Mouse (Mus musculus): ENCODE data around the gene Slc44a1. TPM values are rescaled to one million over a fixed set of nuclear protein-coding genes. Genes with fewer than 3 reads are reported as not detected.

The Slc44a1 gene
- polyA plus RNA-seq, 1 experiment from 2014 or later, result 9.6 TPM

DNA sequence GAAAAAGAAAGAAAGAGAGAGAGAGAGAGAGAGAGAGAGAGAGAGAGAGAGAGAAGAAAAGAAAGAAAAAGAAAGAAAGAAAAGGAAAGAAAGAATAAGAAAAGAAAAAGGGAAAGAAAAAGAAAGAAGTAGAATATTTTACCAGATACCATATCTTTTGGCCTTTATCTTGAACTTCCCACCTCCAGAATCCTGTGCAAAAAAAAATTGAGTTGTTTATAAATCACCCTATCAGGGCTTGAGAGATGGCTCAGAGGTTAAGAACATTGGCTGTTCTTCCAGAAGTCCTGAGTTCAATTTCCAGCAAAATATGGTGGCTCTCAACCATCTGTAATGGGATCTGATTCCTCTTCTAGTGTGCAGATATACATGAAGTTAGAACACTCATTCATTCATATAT, 33.3 kb upstream of the Slc44a1 start:
- Histone ChIP-seq H3K9ac (ENCODE audit: low read depth, low read length) (no peak overlapping the region), H3K27ac (ENCODE audit: low read length) (no peak overlapping the region), H3K36me3 (ENCODE audit: control insufficient read depth, insufficient read depth, low read length) (no peaks in the 10 kb centered on the region), H3K27me3 (ENCODE audit: control insufficient read depth, insufficient read depth, low read depth, low read length) (no peaks in the 10 kb centered on the region), H3K4me3 (ENCODE audit: low read depth, low read length) (no peak overlapping the region), H3K4me1 (ENCODE audit: control insufficient read depth, insufficient read depth, low read length) (peaks cover 4% of the 10 kb centered on the region; the same call in 1 of the 2 replicates), H3K4me2 (ENCODE audit: low read length) (no peak overlapping the region), H3K9me3 (replicated peaks; ENCODE audit: control insufficient read depth, low read length, poor library complexity, severe bottlenecking) (no peaks in the 10 kb centered on the region)
- ATAC-seq, result no peak

DNA sequence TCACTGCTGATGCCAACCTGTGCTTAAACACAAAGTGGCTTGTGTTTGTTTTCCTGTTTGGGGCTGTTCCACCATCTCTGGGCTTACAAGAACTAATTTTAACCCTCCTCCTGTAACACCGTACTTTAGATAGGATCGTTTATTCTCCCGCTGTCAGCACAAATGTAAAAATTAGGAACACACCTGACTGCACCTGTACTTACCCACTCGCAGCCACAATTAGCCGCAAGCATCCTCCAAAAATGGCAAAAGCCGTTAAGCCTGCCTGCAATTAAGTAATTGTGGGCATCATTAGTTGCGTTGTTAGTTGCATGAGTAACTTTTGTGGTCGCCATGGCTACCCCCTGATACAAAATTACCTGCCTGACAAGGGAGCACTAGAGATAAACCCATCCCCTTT, 31.4 kb upstream of the Slc44a1 start:
- Histone ChIP-seq H3K9ac (ENCODE audit: low read depth, low read length) (no peak overlapping the region), H3K9me3 (replicated peaks; ENCODE audit: control insufficient read depth, low read length, poor library complexity, severe bottlenecking) (no peaks in the 10 kb centered on the region), H3K27me3 (ENCODE audit: control insufficient read depth, insufficient read depth, low read depth, low read length) (no peaks in the 10 kb centered on the region), H3K27ac (ENCODE audit: low read length) (no peak overlapping the region), H3K4me1 (ENCODE audit: control insufficient read depth, insufficient read depth, low read length) (peaks cover 4% of the 10 kb centered on the region; the same call in 1 of the 2 replicates), H3K36me3 (ENCODE audit: control insufficient read depth, insufficient read depth, low read length) (no peaks in the 10 kb centered on the region), H3K4me3 (ENCODE audit: low read depth, low read length) (no peak overlapping the region), H3K4me2 (ENCODE audit: low read length) (no peak overlapping the region)
- no peak for ATAC-seq
- 83% methylated on average over 8 of the region's 8 CpGs for WGBS

DNA sequence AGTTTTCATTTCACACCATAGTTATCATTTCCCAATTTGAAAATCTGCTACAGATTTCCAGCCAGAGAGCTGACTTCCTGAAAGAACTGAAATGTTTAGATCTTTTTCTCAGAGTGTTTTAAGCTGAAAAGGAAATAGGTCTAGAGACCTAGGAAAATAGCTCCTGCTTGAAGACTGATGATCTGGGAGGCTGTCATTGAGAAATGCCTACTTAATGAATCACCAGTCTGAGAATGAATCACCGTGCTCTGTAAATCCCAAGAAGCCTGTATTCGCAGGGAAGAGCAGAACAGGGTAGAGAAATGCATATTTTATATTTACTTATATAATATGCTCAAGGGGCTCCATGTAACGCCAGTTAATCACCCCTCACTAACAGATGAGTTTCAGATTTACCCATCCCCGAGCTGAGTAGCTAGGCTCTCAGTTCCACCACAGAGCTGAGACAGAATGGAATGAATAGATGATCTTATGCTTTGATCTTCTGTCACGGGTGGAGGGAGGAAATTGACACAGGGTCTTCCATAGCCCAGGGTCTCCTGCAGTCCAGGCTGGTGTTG, 30.6 kb upstream of the Slc44a1 start:
- no peaks in the 10 kb centered on the region for H3K36me3 ChIP-seq (ENCODE audit: control insufficient read depth, insufficient read depth, low read length)
- H3K9ac ChIP-seq (ENCODE audit: low read depth, low read length), result no peak overlapping the region
- no peaks in the 10 kb centered on the region for H3K27me3 ChIP-seq (ENCODE audit: control insufficient read depth, insufficient read depth, low read depth, low read length)
- no peak overlapping the region for H3K4me3 ChIP-seq (ENCODE audit: low read depth, low read length)
- H3K4me2 ChIP-seq (ENCODE audit: low read length), result no peak overlapping the region
- no peaks in the 10 kb centered on the region for H3K9me3 ChIP-seq (replicated peaks; ENCODE audit: control insufficient read depth, low read length, poor library complexity, severe bottlenecking)
- ATAC-seq, result no peak
- 30% methylated on average over 5 of the region's 5 CpGs for WGBS
- peaks cover 4% of the 10 kb centered on the region; the same call in 1 of the 2 replicates for H3K4me1 ChIP-seq (ENCODE audit: control insufficient read depth, insufficient read depth, low read length)
- no peak overlapping the region for H3K27ac ChIP-seq (ENCODE audit: low read length)

DNA sequence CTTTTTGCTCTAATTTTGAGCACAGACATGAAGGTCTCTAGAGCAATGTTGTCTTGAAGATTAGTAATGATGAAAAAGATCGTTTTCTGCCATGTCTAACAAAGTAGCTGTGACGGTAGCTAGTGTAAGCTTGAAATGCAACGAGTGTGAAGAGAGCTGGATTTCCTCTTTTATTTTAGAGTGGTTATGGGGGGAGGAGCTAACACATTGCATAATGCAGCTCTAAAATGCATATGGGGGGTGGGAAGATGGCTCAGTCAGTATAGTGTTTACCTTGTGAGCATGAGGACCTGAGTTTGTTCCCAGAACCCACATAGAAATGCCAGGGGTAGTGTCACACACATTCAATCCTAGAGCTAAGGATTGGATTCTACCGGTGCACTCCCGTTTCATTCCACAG, 29.5 kb upstream of the Slc44a1 start:
- Histone ChIP-seq H3K9ac (ENCODE audit: low read depth, low read length) (no peak overlapping the region), H3K9me3 (replicated peaks; ENCODE audit: control insufficient read depth, low read length, poor library complexity, severe bottlenecking) (no peaks in the 10 kb centered on the region), H3K4me3 (ENCODE audit: low read depth, low read length) (no peak overlapping the region), H3K27ac (ENCODE audit: low read length) (no peak overlapping the region), H3K4me2 (ENCODE audit: low read length) (no peak overlapping the region), H3K36me3 (ENCODE audit: control insufficient read depth, insufficient read depth, low read length) (no peaks in the 10 kb centered on the region), H3K4me1 (ENCODE audit: control insufficient read depth, insufficient read depth, low read length) (peaks cover 4% of the 10 kb centered on the region; the same call in 1 of the 2 replicates), H3K27me3 (ENCODE audit: control insufficient read depth, insufficient read depth, low read depth, low read length) (no peaks in the 10 kb centered on the region)
- ATAC-seq, result no peak
- 82% methylated on average over 5 of the region's 5 CpGs for WGBS

DNA sequence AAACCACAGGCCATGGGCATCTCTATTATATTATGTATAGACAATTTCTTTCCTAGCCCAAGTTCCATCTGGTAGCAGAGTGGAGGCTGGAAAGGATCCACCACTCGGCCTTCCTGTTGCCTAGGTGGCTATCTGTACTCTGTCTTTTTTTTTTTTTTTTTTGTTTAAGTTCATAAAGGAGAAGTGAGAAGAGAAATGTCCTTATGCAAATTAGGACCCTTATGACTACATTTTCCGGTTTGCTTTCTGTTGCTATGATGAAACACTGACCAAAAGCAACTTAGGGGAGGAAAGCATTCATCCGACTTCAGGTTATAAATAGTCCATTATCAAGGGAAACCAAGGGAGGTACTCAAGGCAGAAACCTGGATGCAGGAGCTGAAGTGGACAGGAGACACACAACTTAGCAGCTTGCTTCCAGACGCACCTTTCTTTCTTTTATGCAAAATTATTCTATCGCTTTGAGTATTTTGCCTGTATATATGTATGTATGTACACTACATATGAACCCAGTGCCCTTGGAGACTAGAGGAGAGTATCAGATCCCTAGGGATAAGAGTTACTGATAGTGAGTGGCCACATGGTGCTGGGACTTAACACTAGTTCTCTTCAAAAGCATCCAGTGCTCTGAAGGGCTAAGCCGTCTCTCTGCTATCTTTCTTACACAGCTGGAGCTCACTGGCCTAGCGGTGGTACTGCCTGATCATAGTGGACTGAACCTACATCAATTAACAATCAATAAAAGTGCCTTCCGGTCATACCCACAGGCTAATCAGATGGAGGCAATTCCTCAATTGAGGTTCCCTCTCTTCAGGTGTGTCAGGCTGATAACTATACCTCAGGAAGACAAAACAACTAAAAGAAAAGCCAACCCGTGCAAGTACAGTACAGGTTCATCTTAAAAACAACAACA, 28.0 kb upstream of the Slc44a1 start:
- Histone ChIP-seq H3K4me2 (ENCODE audit: low read length) (no peak overlapping the region), H3K4me3 (ENCODE audit: low read depth, low read length) (no peak overlapping the region), H3K36me3 (ENCODE audit: control insufficient read depth, insufficient read depth, low read length) (no peaks in the 10 kb centered on the region), H3K27ac (ENCODE audit: low read length) (no peak overlapping the region), H3K4me1 (ENCODE audit: control insufficient read depth, insufficient read depth, low read length) (peaks cover 4% of the 10 kb centered on the region; the same call in 1 of the 2 replicates), H3K9ac (ENCODE audit: low read depth, low read length) (no peak overlapping the region), H3K9me3 (replicated peaks; ENCODE audit: control insufficient read depth, low read length, poor library complexity, severe bottlenecking) (no peaks in the 10 kb centered on the region), H3K27me3 (ENCODE audit: control insufficient read depth, insufficient read depth, low read depth, low read length) (no peaks in the 10 kb centered on the region)
- no peak for ATAC-seq
- WGBS, result 84% methylated on average over 9 of the region's 9 CpGs

DNA sequence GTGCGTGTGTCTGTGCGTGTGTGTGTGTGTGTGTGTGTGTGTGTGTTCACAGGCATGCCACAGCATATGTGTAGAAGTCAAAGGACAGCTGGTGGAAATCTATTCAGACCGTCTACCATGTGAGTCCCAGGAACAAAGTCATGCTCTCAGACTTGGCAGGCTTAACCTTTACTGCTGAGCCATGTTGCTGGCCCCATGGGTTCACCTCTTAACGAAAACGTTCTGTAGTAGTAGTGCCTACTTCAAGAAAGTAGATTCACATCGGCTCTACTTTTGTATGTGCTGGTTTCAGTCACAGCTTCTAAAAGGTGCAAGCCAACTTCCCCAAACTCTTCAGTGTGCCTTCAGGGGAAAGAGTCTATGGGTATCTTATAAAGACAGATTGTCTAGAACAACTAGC, 27.2 kb upstream of the Slc44a1 start:
- H3K4me2 ChIP-seq (ENCODE audit: low read length), result no peak overlapping the region
- no peak overlapping the region for H3K27ac ChIP-seq (ENCODE audit: low read length)
- no peaks in the 10 kb centered on the region for H3K27me3 ChIP-seq (ENCODE audit: control insufficient read depth, insufficient read depth, low read depth, low read length)
- no peaks in the 10 kb centered on the region for H3K9me3 ChIP-seq (replicated peaks; ENCODE audit: control insufficient read depth, low read length, poor library complexity, severe bottlenecking)
- peaks cover 4% of the 10 kb centered on the region; the same call in 1 of the 2 replicates for H3K4me1 ChIP-seq (ENCODE audit: control insufficient read depth, insufficient read depth, low read length)
- H3K9ac ChIP-seq (ENCODE audit: low read depth, low read length), result no peak overlapping the region
- no peak for ATAC-seq
- WGBS, result 92% methylated on average over 6 of the region's 6 CpGs
- no peaks in the 10 kb centered on the region for H3K36me3 ChIP-seq (ENCODE audit: control insufficient read depth, insufficient read depth, low read length)
- no peak overlapping the region for H3K4me3 ChIP-seq (ENCODE audit: low read depth, low read length)

DNA sequence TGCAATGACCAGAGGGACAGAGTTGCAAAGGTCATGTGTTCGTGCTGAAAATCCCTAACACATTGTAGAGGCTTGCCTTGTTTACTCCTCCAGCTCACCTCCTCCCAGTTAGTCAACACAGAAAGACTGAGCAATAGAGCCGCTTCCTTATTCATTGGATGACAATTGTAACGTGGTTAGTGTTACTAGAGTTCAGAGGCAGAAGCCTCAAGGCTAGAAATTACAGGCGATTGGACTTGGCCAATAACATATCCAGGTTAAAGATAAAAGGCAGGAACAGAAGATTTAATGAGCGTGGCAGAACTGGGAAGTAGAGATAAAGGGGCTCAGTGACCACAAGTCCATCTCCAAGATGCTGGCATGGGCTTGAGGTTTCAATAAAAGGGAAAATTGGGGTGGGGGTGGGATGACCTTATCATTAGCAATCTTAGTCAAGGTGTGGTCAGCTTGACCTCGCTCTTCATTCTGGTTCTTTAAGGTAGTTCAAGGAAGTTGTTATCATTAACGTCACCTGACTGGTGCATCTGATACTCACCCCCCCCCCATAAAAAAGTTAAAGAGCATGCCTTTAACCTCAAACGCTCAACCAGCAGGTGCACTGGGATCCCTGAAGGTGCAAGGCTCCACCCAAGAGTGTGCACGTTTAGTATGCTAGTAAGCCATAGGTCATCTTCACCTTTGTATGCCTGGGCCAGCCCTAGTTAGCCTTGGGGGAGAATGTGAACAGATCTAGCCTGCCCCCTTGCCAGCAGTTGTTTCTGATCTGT, 26.0 kb upstream of the Slc44a1 start:
- Histone ChIP-seq H3K9me3 (replicated peaks; ENCODE audit: control insufficient read depth, low read length, poor library complexity, severe bottlenecking) (no peaks in the 10 kb centered on the region), H3K9ac (ENCODE audit: low read depth, low read length) (no peak overlapping the region), H3K4me1 (ENCODE audit: control insufficient read depth, insufficient read depth, low read length) (peaks cover 4% of the 10 kb centered on the region; the same call in 1 of the 2 replicates), H3K27ac (ENCODE audit: low read length) (no peak overlapping the region), H3K4me3 (ENCODE audit: low read depth, low read length) (no peak overlapping the region), H3K36me3 (ENCODE audit: control insufficient read depth, insufficient read depth, low read length) (no peaks in the 10 kb centered on the region), H3K27me3 (ENCODE audit: control insufficient read depth, insufficient read depth, low read depth, low read length) (no peaks in the 10 kb centered on the region), H3K4me2 (ENCODE audit: low read length) (no peak overlapping the region)
- 84% methylated on average over 9 of the region's 9 CpGs for WGBS
- ATAC-seq, result no peak

DNA sequence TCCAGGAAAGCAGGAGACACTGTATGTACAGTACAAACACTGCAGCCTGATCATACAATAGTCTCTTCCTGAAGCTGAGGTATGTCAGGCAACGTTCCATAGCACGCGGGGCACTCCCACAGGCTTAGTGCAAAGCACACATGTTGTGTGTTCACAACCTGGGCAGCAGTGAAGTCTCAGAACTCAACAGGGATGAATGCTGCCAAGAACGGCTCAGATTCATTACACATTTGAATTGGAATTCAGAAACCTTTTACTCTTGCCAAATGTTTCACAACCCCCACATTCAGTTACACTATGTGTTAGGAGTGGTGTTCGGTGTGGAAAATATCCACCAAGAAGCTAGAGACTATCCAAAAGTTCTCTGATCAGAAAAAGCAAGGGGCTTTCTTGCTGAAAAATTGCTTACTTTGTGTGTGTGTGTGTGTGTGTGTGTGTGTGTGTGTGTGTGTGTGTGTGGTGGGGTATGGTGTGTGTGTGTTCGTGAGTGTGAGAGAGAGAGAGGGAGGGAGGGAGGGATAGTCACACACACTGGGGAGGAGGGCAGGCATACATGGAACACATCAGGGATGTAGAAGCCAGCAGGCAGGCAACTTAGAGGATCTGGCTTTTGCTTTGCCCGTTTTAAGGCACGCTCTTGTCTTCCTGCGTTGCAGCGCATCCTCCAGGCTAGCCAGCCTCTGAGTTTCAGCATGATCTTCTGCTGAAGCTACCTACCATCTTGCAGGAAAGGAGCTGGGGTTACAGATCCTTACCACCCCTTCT, 24.2 kb upstream of the Slc44a1 start:
- ATAC-seq, result no peak
- Histone ChIP-seq H3K9me3 (replicated peaks; ENCODE audit: control insufficient read depth, low read length, poor library complexity, severe bottlenecking) (no peaks in the 10 kb centered on the region), H3K27me3 (ENCODE audit: control insufficient read depth, insufficient read depth, low read depth, low read length) (no peaks in the 10 kb centered on the region), H3K4me3 (ENCODE audit: low read depth, low read length) (no peak overlapping the region), H3K4me1 (ENCODE audit: control insufficient read depth, insufficient read depth, low read length) (no peaks in the 10 kb centered on the region), H3K36me3 (ENCODE audit: control insufficient read depth, insufficient read depth, low read length) (no peaks in the 10 kb centered on the region), H3K4me2 (ENCODE audit: low read length) (no peak overlapping the region), H3K27ac (ENCODE audit: low read length) (no peak overlapping the region), H3K9ac (ENCODE audit: low read depth, low read length) (no peak overlapping the region)
- 87% methylated on average over 9 of the region's 10 CpGs for WGBS
